Mouse (Mus musculus) heart, embryonic 13.5 days (tissue): ENCODE results near the gene Zbtb11. TPM values are rescaled to one million over a fixed set of nuclear protein-coding genes. Genes with fewer than 3 reads are reported as not detected.
"Not testable (repeated sequence)": the region's sequence is repeated elsewhere in the genome, so short reads cannot be mapped to it uniquely, and the experiment has no call there.

Experiments used
- ATAC-seq: fragments of 200-750 bp; cut with Nextera tagmentation; 2 replicates; pipeline ENCODE4 v1.8.0; 2017; ENCODE audit warnings: moderate TSS enrichment; ENCODE audit not compliant: insufficient number of reproducible peaks, low FRiP score, low TSS enrichment; ENCODE audit errors: extremely low read depth
- H3K27ac ChIP-seq: fragments of 300-500 bp; sonication (generic); replicated peaks from 2 replicates; pipeline ENCODE4 v1.5.1; 2015; ENCODE audit warnings: moderate library complexity, mild to moderate bottlenecking, inconsistent platforms
- H3K27me3 ChIP-seq: fragments of 300-500 bp; sonication (generic); replicated peaks from 2 replicates; pipeline ENCODE4 v1.6.1; 2015; ENCODE audit warnings: mild to moderate bottlenecking, inconsistent platforms
- H3K36me3 ChIP-seq: fragments of 300-500 bp; sonication (generic); 2 replicates; pipeline ENCODE4 v1.6.1; 2015; ENCODE audit warnings: mild to moderate bottlenecking, inconsistent platforms
- H3K4me1 ChIP-seq: fragments of 300-500 bp; sonication (generic); 2 replicates; pipeline ENCODE4 v1.6.1; 2015; ENCODE audit warnings: inconsistent platforms
- H3K4me2 ChIP-seq: fragments of 300-500 bp; sonication (generic); 2 replicates; pipeline ENCODE4 v1.6.1; 2015; ENCODE audit warnings: inconsistent platforms, mild to moderate bottlenecking, moderate library complexity
- H3K4me3 ChIP-seq: fragments of 300-500 bp; sonication (generic); 2 replicates; pipeline ENCODE4 v1.5.1; 2015; ENCODE audit warnings: moderate library complexity, mild to moderate bottlenecking, inconsistent platforms
- H3K9ac ChIP-seq: fragments of 300-500 bp; sonication (generic); 2 replicates; pipeline ENCODE4 v1.6.1; 2015; ENCODE audit warnings: inconsistent platforms, mild to moderate bottlenecking, moderate library complexity
- H3K9me3 ChIP-seq: fragments of 300-500 bp; sonication (generic); 2 replicates; pipeline ENCODE4 v1.6.1; 2016; ENCODE audit warnings: inconsistent platforms
- WGBS: fragments of 180-500 bp; shearing (Covaris S2); methylation state at CpG from one replicate; pipeline ENCODE4 v1.1.7; 2015; ENCODE audit warnings: mixed read lengths; 5-methylcytosine and 5-hydroxymethylcytosine counted together
- polyA plus RNA-seq: library from polyadenylated mRNA; unstranded; fragments of >200 nt; fragmentation: Nextera tagmentation; extraction: Ambion mirVana; gene quantifications from 2 replicates; pipeline ENCODE4 v1.2.1, GENCODE M21; 2015

Gene Zbtb11
- 10.7 and 11.3 TPM in 2 replicates for polyA plus RNA-seq

DNA sequence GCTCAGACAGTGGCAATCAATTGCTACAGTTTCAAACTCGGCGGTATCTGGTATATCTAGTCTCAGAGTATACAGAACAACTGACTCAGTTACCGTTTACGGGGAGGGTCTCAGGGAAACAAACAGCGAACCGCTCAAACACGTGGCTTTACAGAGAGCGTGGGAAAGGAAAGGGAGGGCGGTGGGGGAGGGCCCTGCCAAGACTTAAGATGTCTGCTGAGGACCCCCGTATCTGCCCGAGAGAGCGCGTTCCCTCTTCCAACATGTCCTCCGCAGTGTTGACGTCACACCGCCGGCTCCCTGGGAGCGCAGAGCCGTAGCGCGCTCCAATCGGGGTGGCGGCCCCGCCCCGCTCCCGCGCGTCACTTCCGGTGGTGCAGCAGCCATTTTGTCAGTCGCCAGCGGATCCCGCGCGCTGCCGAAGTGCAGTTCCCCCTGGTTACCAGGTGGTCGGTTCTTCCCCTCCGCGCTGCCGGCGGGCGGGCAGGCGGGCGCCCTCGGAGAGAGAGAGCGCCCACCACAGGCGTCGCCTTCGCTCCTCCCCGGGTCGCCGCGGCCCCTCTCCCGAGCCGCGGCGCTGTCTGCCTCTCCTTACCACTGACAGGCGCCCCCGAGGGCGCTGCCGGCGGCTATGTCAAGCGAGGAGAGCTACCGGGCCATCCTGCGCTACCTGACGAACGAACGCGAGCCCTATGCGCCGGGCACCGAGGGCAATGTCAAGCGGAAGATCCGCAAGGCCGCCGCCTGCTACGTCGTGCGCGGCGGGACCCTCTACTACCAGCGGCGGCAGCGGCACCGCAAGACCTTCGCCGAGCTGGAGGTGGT is at the start of gene Zbtb11:
TSS of gene Zbtb11 (plus strand) at position 453 of the 825 bp plus-strand sequence.
- no peaks in the 10 kb centered on the region for H3K9me3 ChIP-seq
- ATAC-seq = peak; percentile 91
- peaks cover 51% of the 10 kb centered on the region for H3K36me3 ChIP-seq
- no peaks in the 10 kb centered on the region for H3K27me3 ChIP-seq
- peak within 1 kb of the TSS; percentile 100 for H3K4me3 ChIP-seq
- H3K27ac ChIP-seq = peak within 1 kb of the TSS; percentile 93
- peak within 1 kb of the TSS; percentile 96 for H3K9ac ChIP-seq
- under 1% methylated on average over 76 of the region's 86 CpGs for WGBS
- peak within 1 kb of the TSS; percentile 79 for H3K4me2 ChIP-seq
- peaks cover 43% of the 10 kb centered on the region for H3K4me1 ChIP-seq

DNA sequence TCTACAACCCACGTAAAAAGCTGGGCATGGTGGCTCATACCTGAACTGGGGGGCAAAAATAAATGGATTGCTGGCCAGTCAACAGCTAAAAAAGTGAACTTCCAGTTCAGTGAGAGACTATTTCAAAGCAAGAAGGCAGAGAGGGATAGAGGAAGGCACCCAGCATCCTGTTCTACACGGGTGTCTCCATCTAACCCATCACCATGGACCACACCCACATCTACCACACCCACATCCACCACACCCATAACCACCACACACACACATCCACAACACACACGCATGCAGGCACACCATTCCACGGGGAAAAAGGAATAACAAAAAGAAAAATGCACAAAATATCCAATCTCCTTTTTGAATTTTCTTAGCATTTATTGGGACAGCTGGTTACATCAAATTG is 49.7 kb upstream of the Zbtb11 start:
- no peaks in the 10 kb centered on the region for H3K4me1 ChIP-seq
- no peaks in the 10 kb centered on the region for H3K9me3 ChIP-seq
- no peak overlapping the region for H3K9ac ChIP-seq
- 80% methylated on average over 4 of the region's 4 CpGs for WGBS
- H3K27me3 ChIP-seq = no peaks in the 10 kb centered on the region
- no peak overlapping the region for H3K27ac ChIP-seq
- no peak for ATAC-seq
- H3K4me3 ChIP-seq = no peak overlapping the region
- no peak overlapping the region for H3K4me2 ChIP-seq
- H3K36me3 ChIP-seq = peaks cover 78% of the 10 kb centered on the region

GRCm38 (mm10) chr16:55933681-55934343 is 39.9 kb upstream of the Zbtb11 start:
- H3K4me3 ChIP-seq = peak overlapping the region; percentile 85
- H3K9ac ChIP-seq = peak overlapping the region; percentile 89
- H3K9me3 ChIP-seq = 0 out of 2 replicates have a peak, but pooled peaks cover 4% of the 10 kb centered on the region
- H3K4me2 ChIP-seq = peak overlapping the region; percentile 85
- peak overlapping the region; percentile 73 for H3K27ac ChIP-seq
- peaks cover 4% of the 10 kb centered on the region; the same call in 1 of the 2 replicates for H3K4me1 ChIP-seq
- H3K27me3 ChIP-seq = no peaks in the 10 kb centered on the region
- 1% methylated on average over 32 of the region's 32 CpGs for WGBS
- H3K36me3 ChIP-seq = peaks cover 19% of the 10 kb centered on the region
- ATAC-seq = no peak

- Histone ChIP-seq H3K4me3 (peak within 1 kb of the TSS; percentile 85), H3K27ac (peak within 1 kb of the TSS; percentile 73), H3K27me3 (no peaks in the 10 kb centered on the region), H3K9me3 (0 out of 2 replicates have a peak, but pooled peaks cover 4% of the 10 kb centered on the region), H3K4me1 (peaks cover 4% of the 10 kb centered on the region; the same call in 1 of the 2 replicates), H3K4me2 (peak within 1 kb of the TSS; percentile 85), H3K36me3 (peaks cover 12% of the 10 kb centered on the region), H3K9ac (peak within 1 kb of the TSS; percentile 89)
- WGBS = under 1% methylated on average over 24 of the region's 24 CpGs
- ATAC-seq = peak; percentile 94
These were observed 39.1 kb upstream of the Zbtb11 start, which contains the start of gene Cep97 for GRCm38 (mm10) chr16:55934453-55935037. Gene Cep97 (minus strand): TSS chr16:55934855.

DNA sequence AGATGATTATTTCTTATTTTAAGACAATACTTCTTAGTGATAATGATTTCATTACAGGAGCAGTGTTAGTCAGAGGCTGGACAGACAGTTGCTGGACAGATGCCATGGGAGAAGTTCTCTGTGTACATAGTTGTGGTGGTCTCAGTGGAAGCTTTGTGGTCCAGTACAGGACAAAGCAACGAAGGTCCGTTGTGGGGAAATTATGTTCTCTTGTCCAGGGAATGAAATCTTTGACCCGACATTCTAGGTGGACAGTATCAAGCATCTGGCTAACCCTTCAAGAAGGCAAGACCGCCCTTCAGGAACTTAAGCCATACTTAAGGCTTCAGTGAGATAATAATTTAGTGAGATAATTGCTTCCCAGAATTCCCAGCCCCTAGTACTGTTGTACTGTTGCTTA is 34.9 kb upstream of the Zbtb11 start:
- H3K9me3 ChIP-seq = 0 out of 2 replicates have a peak, but pooled peaks cover 4% of the 10 kb centered on the region
- H3K4me2 ChIP-seq = no peak overlapping the region
- 75% methylated on average over 4 of the region's 4 CpGs for WGBS
- no peak overlapping the region for H3K27ac ChIP-seq
- no peaks in the 10 kb centered on the region for H3K4me1 ChIP-seq
- no peak for ATAC-seq
- no peak overlapping the region for H3K4me3 ChIP-seq
- H3K36me3 ChIP-seq = no peaks in the 10 kb centered on the region
- H3K9ac ChIP-seq = no peak overlapping the region
- no peaks in the 10 kb centered on the region for H3K27me3 ChIP-seq

- no peak overlapping the region for H3K4me2 ChIP-seq
- H3K9me3 ChIP-seq = 0 out of 2 replicates have a peak, but pooled peaks cover 4% of the 10 kb centered on the region
- H3K4me1 ChIP-seq = no peaks in the 10 kb centered on the region
- no peaks in the 10 kb centered on the region for H3K27me3 ChIP-seq
- no peak overlapping the region for H3K27ac ChIP-seq
- WGBS = 78% methylated on average over 6 of the region's 6 CpGs
- ATAC-seq = no peak
- no peaks in the 10 kb centered on the region for H3K36me3 ChIP-seq
- no peak overlapping the region for H3K4me3 ChIP-seq
- no peak overlapping the region for H3K9ac ChIP-seq
These were observed 34.0 kb upstream of the Zbtb11 start for GRCm38 (mm10) chr16:55939703-55940102.

DNA sequence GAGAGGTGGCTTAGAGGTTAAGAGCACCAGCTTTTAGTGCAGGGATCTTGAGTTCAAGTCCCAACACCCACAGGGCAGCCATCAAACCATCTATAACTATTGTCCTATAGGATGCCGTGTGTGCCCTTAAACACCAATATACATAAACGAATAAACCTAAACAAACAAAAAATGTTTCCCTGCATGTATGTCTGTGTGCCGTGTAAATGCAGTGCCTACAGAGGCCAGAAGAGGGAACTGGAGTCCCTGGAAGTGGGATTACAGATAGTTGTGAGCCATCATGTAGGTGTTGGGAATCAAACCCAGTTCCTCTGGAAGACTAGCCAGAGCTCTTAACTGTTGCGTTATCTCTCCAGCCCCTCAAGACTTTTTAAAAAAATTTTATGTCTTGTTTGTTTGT is 32.9 kb upstream of the Zbtb11 start:
- Histone ChIP-seq H3K9ac (no peak overlapping the region), H3K36me3 (no peaks in the 10 kb centered on the region), H3K4me1 (no peaks in the 10 kb centered on the region), H3K4me3 (no peak overlapping the region), H3K4me2 (no peak overlapping the region), H3K27ac (no peak overlapping the region), H3K9me3 (0 out of 2 replicates have a peak, but pooled peaks cover 4% of the 10 kb centered on the region), H3K27me3 (no peaks in the 10 kb centered on the region)
- WGBS = 85% methylated on average over 4 of the region's 4 CpGs
- ATAC-seq = no peak

GRCm38 (mm10) chr16:55947266-55947665 is 26.4 kb upstream of the Zbtb11 start:
- H3K9ac ChIP-seq = no peak overlapping the region
- H3K36me3 ChIP-seq = no peaks in the 10 kb centered on the region
- no peaks in the 10 kb centered on the region for H3K27me3 ChIP-seq
- no peaks in the 10 kb centered on the region for H3K4me1 ChIP-seq
- no peak overlapping the region for H3K4me3 ChIP-seq
- no peak overlapping the region for H3K27ac ChIP-seq
- WGBS = 53% methylated on average over 3 of the region's 3 CpGs
- no peak overlapping the region for H3K4me2 ChIP-seq
- no peaks in the 10 kb centered on the region for H3K9me3 ChIP-seq
- no peak for ATAC-seq

- H3K27ac ChIP-seq, H3K4me2 ChIP-seq, H3K4me3 ChIP-seq, ATAC-seq, H3K9ac ChIP-seq, H3K36me3 ChIP-seq, H3K4me1 ChIP-seq, H3K9me3 ChIP-seq, H3K27me3 ChIP-seq: not testable (repeated sequence)
- WGBS = 76% methylated on average over 2 of the region's 2 CpGs
These were observed 25.7 kb upstream of the Zbtb11 start for GRCm38 (mm10) chr16:55947876-55948410.

DNA sequence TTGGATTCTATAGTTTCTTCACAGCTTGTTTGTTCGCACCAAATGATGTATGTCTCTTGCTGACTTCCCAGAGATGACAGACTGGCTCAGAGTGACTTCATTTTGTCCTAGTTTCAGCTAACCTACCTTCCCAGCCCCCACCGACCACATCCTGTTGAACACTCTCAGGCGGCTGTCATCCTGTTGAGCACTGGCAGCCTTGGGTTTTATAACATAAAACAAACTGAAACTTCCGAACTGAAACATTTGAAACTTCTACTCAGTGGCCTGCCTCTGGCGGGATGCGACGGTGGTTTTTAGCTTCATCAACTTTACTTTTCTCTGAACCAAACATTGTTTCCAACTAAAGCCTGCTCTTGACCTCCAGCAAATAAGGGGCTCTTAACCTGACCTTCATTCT is 24.7 kb upstream of the Zbtb11 start:
- 55% methylated on average over 7 of the region's 7 CpGs for WGBS
- Histone ChIP-seq H3K4me3 (no peak overlapping the region), H3K27me3 (no peaks in the 10 kb centered on the region), H3K4me2 (no peak overlapping the region), H3K9ac (no peak overlapping the region), H3K4me1 (no peaks in the 10 kb centered on the region), H3K27ac (no peak overlapping the region), H3K9me3 (no peaks in the 10 kb centered on the region), H3K36me3 (no peaks in the 10 kb centered on the region)
- ATAC-seq = no peak

- no peaks in the 10 kb centered on the region for H3K27me3 ChIP-seq
- no peak overlapping the region for H3K4me3 ChIP-seq
- H3K4me2 ChIP-seq = no peak overlapping the region
- ATAC-seq = no peak
- no peak overlapping the region for H3K9ac ChIP-seq
- 0 out of 2 replicates have a peak, but pooled peaks cover 3% of the 10 kb centered on the region for H3K9me3 ChIP-seq
- H3K4me1 ChIP-seq = no peaks in the 10 kb centered on the region
- WGBS = 61% methylated on average over 3 of the region's 3 CpGs
- no peaks in the 10 kb centered on the region for H3K36me3 ChIP-seq
- H3K27ac ChIP-seq = no peak overlapping the region
These were observed 23.2 kb upstream of the Zbtb11 start for GRCm38 (mm10) chr16:55950462-55950861.
